ENCODE assay signal across 8 mouse cellular contexts in genomic region chr7:137436901-137437300, GRCm38 (mm10). TPM values are rescaled to one million over a fixed set of nuclear protein-coding genes. Genes with fewer than 3 reads are reported as not detected.
DNase-seq lines count a peak whose midpoint lies in the region; ATAC-seq lines count a peak whose summit lies in the region.

No protein-coding gene starts in this region.

- H3K27ac ChIP-seq in neural tube, embryonic 11.5 days (ENCODE audit: low read depth, low read length) = no peak overlapping the region
- H3K27ac ChIP-seq in limb, embryonic 10.5 days = peak overlapping the region; percentile 95; the same call in 1 of the 2 replicates
- peak overlapping the region; percentile 88 for H3K27ac ChIP-seq in neural tube, embryonic 15.5 days (replicated peaks)

- H3K4me2 ChIP-seq in neural tube, embryonic 11.5 days (ENCODE audit: low read depth) = peak overlapping the region; percentile 63; the same call in 1 of the 2 replicates
- H3K4me2 ChIP-seq in neural tube, embryonic 15.5 days = peak overlapping the region; percentile 66

- no peak for DNase-seq in cerebellum, adult 11-12 months
- DNase-seq in neural tube, embryonic 11.5 days (ENCODE audit: low spot score) = no peak
- no peak for DNase-seq in neural tube, embryonic 10.5 days (ENCODE audit: extremely low spot score, low spot score)
- DNase-seq in limb, embryonic 10.5 days (ENCODE audit: low spot score) = no peak
- no peak for DNase-seq in urinary bladder, adult 18-20 months (ENCODE audit: low spot score in 2 of 2)
- DNase-seq in ovary, postnatal 10 days (ENCODE audit: low spot score) = no peak

- H3K27me3 ChIP-seq in neural tube, embryonic 11.5 days (ENCODE audit: control insufficient read depth, insufficient read depth, low read length) = no peaks in the 10 kb centered on the region
- no peaks in the 10 kb centered on the region for H3K27me3 ChIP-seq in limb, embryonic 10.5 days (ENCODE audit: low read depth, poor library complexity, severe bottlenecking)
- H3K27me3 ChIP-seq in neural tube, embryonic 15.5 days (replicated peaks) = no peaks in the 10 kb centered on the region

- no peaks in the 10 kb centered on the region for H3K9me3 ChIP-seq in neural tube, embryonic 11.5 days (ENCODE audit: control insufficient read depth, low read length)
- no peaks in the 10 kb centered on the region for H3K9me3 ChIP-seq in limb, embryonic 10.5 days (replicated peaks)
- H3K9me3 ChIP-seq in neural tube, embryonic 15.5 days (replicated peaks) = no peaks in the 10 kb centered on the region

- peak overlapping the region; percentile 95 for H3K9ac ChIP-seq in neural tube, embryonic 11.5 days (ENCODE audit: low read length)
- no peak overlapping the region; the same call in 1 of the 2 replicates for H3K9ac ChIP-seq in neural tube, embryonic 15.5 days (replicated peaks)

- ATAC-seq in cerebellum, adult (ENCODE audit: insufficient number of reproducible peaks, low FRiP score, low TSS enrichment) = 0 out of 2 replicates have a peak, but pooled peaks have one; percentile 7
- ATAC-seq in neural tube, embryonic 11.5 days (ENCODE audit: insufficient read depth, low FRiP score, low TSS enrichment) = no peak
- 0 out of 2 replicates have a peak, but pooled peaks have one; percentile 18 for ATAC-seq in neural tube, embryonic 15.5 days (ENCODE audit: low FRiP score)

- H3K4me3 ChIP-seq in neural tube, embryonic 11.5 days (ENCODE audit: low read depth, low read length) = peak overlapping the region; percentile 97; the same call in 1 of the 2 replicates
- peak overlapping the region; percentile 97; the same call in 1 of the 2 replicates for H3K4me3 ChIP-seq in limb, embryonic 10.5 days
- H3K4me3 ChIP-seq in neural tube, embryonic 15.5 days (replicated peaks) = peak overlapping the region; percentile 99

- H3K4me1 ChIP-seq in neural tube, embryonic 11.5 days (ENCODE audit: control insufficient read depth, insufficient read depth, low read length) = peaks cover 6% of the 10 kb centered on the region; the same call in 1 of the 2 replicates
- H3K4me1 ChIP-seq in limb, embryonic 10.5 days = peaks cover 28% of the 10 kb centered on the region
- peaks cover 26% of the 10 kb centered on the region for H3K4me1 ChIP-seq in neural tube, embryonic 15.5 days

- no peaks in the 10 kb centered on the region for H3K36me3 ChIP-seq in neural tube, embryonic 11.5 days (ENCODE audit: control insufficient read depth, insufficient read depth, low read length)
- peaks cover 7% of the 10 kb centered on the region for H3K36me3 ChIP-seq in limb, embryonic 10.5 days
- no peaks in the 10 kb centered on the region for H3K36me3 ChIP-seq in neural tube, embryonic 15.5 days

- 75% methylated on average over 6 of the region's 6 CpGs for WGBS in neural tube, embryonic 11.5 days
- WGBS in limb, embryonic 10.5 days = 81% methylated on average over 6 of the region's 6 CpGs
- WGBS in neural tube, embryonic 15.5 days = 78% methylated on average over 6 of the region's 6 CpGs

RNA-seq across cellular contexts. Expression of gene Glrx3, which starts 0.5 kb away (rescaled TPM):
- polyA plus RNA-seq in neural tube, embryonic 11.5 days (2014; fragmentation: Nextera tagmentation; extraction: Ambion mirVana) = 345 and 354 TPM in 2 replicates
- 286 and 318 TPM in 2 replicates for polyA plus RNA-seq in limb, embryonic 10.5 days (2016; fragmentation: Nextera tagmentation; extraction: Ambion mirVana)
- 280 and 281 TPM in 2 replicates for polyA plus RNA-seq in neural tube, embryonic 15.5 days (2015; fragmentation: Nextera tagmentation; extraction: Ambion mirVana)

RNA-seq across cellular contexts. Expression of gene 9430038I01Rik, which starts 26.3 kb away (rescaled TPM):
- 17.4 and 18.9 TPM in 2 replicates for polyA plus RNA-seq in neural tube, embryonic 11.5 days (2014; fragmentation: Nextera tagmentation; extraction: Ambion mirVana)
- polyA plus RNA-seq in limb, embryonic 10.5 days (2016; fragmentation: Nextera tagmentation; extraction: Ambion mirVana) = 22.2 and 24.9 TPM in 2 replicates
- polyA plus RNA-seq in neural tube, embryonic 15.5 days (2015; fragmentation: Nextera tagmentation; extraction: Ambion mirVana) = 15.5 and 17.0 TPM in 2 replicates
